Mouse (Mus musculus): ENCODE data around the gene Sash3. TPM values are rescaled to one million over a fixed set of nuclear protein-coding genes. Genes with fewer than 3 reads are reported as not detected.

The Sash3 gene
- polyA plus RNA-seq, 1 experiment from 2014 or later: 1.1 TPM

GRCm38 (mm10) chrX:48193235-48194152 lies 47.3 kb downstream of the Sash3 start:
- H3K9me3 ChIP-seq (ENCODE audit: control insufficient read depth, low read length): no peaks in the 10 kb centered on the region
- no peak overlapping the region for H3K27ac ChIP-seq (ENCODE audit: low read depth, low read length)
- no peak overlapping the region for H3K4me3 ChIP-seq (ENCODE audit: low read depth, low read length)
- H3K4me1 ChIP-seq (ENCODE audit: control insufficient read depth, insufficient read depth, low read length): no peaks in the 10 kb centered on the region
- no peaks in the 10 kb centered on the region for H3K36me3 ChIP-seq (ENCODE audit: control insufficient read depth, insufficient read depth, low read length)
- no peaks in the 10 kb centered on the region for H3K27me3 ChIP-seq (ENCODE audit: control insufficient read depth, insufficient read depth, low read length)
- H3K4me2 ChIP-seq: no peak overlapping the region
- ATAC-seq (ENCODE audit: low FRiP score): no peak
- H3K9ac ChIP-seq (ENCODE audit: low read length): no peak overlapping the region
- WGBS: 70% methylated on average over 14 of the region's 14 CpGs
- no peak for DNase-seq (ENCODE audit: low spot score, missing footprints)

GRCm38 (mm10) chrX:48197856-48198255 lies 51.6 kb downstream of the Sash3 start:
- no peak overlapping the region for H3K27ac ChIP-seq (ENCODE audit: low read depth, low read length)
- 87% methylated on average over 3 of the region's 3 CpGs for WGBS
- H3K4me2 ChIP-seq: no peak overlapping the region
- no peak overlapping the region for H3K4me3 ChIP-seq (ENCODE audit: low read depth, low read length)
- no peaks in the 10 kb centered on the region for H3K9me3 ChIP-seq (ENCODE audit: control insufficient read depth, low read length)
- no peaks in the 10 kb centered on the region for H3K4me1 ChIP-seq (ENCODE audit: control insufficient read depth, insufficient read depth, low read length)
- ATAC-seq (ENCODE audit: low FRiP score) (no peak), DNase-seq (ENCODE audit: low spot score, missing footprints) (no peak)
- no peaks in the 10 kb centered on the region for H3K36me3 ChIP-seq (ENCODE audit: control insufficient read depth, insufficient read depth, low read length)
- no peak overlapping the region for H3K9ac ChIP-seq (ENCODE audit: low read length)
- no peaks in the 10 kb centered on the region for H3K27me3 ChIP-seq (ENCODE audit: control insufficient read depth, insufficient read depth, low read length)

GRCm38 (mm10) chrX:48199026-48199425 lies 52.8 kb downstream of the Sash3 start:
- 96% methylated on average over 2 of the region's 2 CpGs for WGBS
- Histone ChIP-seq H3K36me3 (ENCODE audit: control insufficient read depth, insufficient read depth, low read length) (no peaks in the 10 kb centered on the region), H3K9me3 (ENCODE audit: control insufficient read depth, low read length) (no peaks in the 10 kb centered on the region), H3K4me2 (no peak overlapping the region), H3K27ac (ENCODE audit: low read depth, low read length) (no peak overlapping the region), H3K4me3 (ENCODE audit: low read depth, low read length) (no peak overlapping the region), H3K27me3 (ENCODE audit: control insufficient read depth, insufficient read depth, low read length) (no peaks in the 10 kb centered on the region), H3K9ac (ENCODE audit: low read length) (no peak overlapping the region), H3K4me1 (ENCODE audit: control insufficient read depth, insufficient read depth, low read length) (no peaks in the 10 kb centered on the region)
- ATAC-seq (ENCODE audit: low FRiP score) (no peak), DNase-seq (ENCODE audit: low spot score, missing footprints) (no peak)

DNA sequence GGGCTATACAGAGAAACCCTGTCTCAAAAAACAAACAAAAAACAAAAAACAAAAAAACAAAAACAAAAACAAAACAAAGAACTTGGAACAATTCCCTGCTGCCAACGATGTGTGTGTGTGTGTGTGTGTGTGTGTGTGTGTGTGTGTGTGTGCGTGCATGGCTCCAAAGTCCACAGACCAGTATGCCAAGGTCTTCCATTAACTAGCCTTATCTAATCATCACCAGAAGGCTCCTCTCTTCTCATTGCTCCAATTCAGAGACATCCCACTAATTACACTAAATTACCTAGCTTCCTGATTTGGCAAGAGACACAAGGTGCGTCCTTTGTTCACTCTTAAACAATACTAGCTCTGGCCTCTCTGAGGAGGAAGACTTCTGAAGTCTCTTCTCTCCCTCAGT lies 54.5 kb downstream of the Sash3 start:
- H3K9me3 ChIP-seq (ENCODE audit: control insufficient read depth, low read length): no peaks in the 10 kb centered on the region
- WGBS: 96% methylated on average over 3 of the region's 3 CpGs
- H3K9ac ChIP-seq (ENCODE audit: low read length): no peak overlapping the region
- H3K27ac ChIP-seq (ENCODE audit: low read depth, low read length): no peak overlapping the region
- no peaks in the 10 kb centered on the region for H3K27me3 ChIP-seq (ENCODE audit: control insufficient read depth, insufficient read depth, low read length)
- H3K4me1 ChIP-seq (ENCODE audit: control insufficient read depth, insufficient read depth, low read length): no peaks in the 10 kb centered on the region
- H3K4me3 ChIP-seq (ENCODE audit: low read depth, low read length): no peak overlapping the region
- H3K4me2 ChIP-seq: no peak overlapping the region
- no peaks in the 10 kb centered on the region for H3K36me3 ChIP-seq (ENCODE audit: control insufficient read depth, insufficient read depth, low read length)
- no peak for DNase-seq (ENCODE audit: low spot score, missing footprints)
- no peak for ATAC-seq (ENCODE audit: low FRiP score)

- Histone ChIP-seq H3K9ac (ENCODE audit: low read length) (no peak overlapping the region), H3K27ac (ENCODE audit: low read depth, low read length) (no peak overlapping the region), H3K4me3 (ENCODE audit: low read depth, low read length) (no peak overlapping the region), H3K4me2 (no peak overlapping the region), H3K4me1 (ENCODE audit: control insufficient read depth, insufficient read depth, low read length) (no peaks in the 10 kb centered on the region), H3K36me3 (ENCODE audit: control insufficient read depth, insufficient read depth, low read length) (no peaks in the 10 kb centered on the region), H3K27me3 (ENCODE audit: control insufficient read depth, insufficient read depth, low read length) (no peaks in the 10 kb centered on the region), H3K9me3 (ENCODE audit: control insufficient read depth, low read length) (no peaks in the 10 kb centered on the region)
- 90% methylated on average over 7 of the region's 7 CpGs for WGBS
- no peak for ATAC-seq (ENCODE audit: low FRiP score)
- no peak for DNase-seq (ENCODE audit: low spot score, missing footprints)
These were observed 55.7 kb downstream of the Sash3 start for GRCm38 (mm10) chrX:48201973-48202372.

DNA sequence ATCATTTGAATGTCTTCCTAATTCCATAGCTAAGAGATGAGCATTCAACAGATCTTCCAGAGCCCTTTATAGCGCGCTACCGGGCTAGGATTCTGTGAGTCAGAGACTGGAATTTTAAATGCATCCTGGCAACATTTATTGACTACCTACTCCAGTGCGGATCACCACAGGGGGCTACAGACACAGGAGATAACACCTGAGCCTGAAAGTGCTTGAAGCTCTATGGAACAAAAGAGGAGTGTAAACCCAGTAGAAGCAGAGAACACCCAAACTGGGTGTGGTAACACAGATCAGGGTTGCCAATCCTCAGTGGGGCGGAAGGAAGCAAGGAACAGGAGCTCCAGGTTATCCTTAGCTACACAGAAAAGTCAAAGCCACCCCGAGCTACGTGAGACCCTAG lies 56.2 kb downstream of the Sash3 start:
- no peaks in the 10 kb centered on the region for H3K9me3 ChIP-seq (ENCODE audit: control insufficient read depth, low read length)
- no peak overlapping the region for H3K27ac ChIP-seq (ENCODE audit: low read depth, low read length)
- ATAC-seq (ENCODE audit: low FRiP score) (no peak), DNase-seq (ENCODE audit: low spot score, missing footprints) (no peak)
- H3K4me3 ChIP-seq (ENCODE audit: low read depth, low read length): no peak overlapping the region
- no peak overlapping the region for H3K9ac ChIP-seq (ENCODE audit: low read length)
- no peak overlapping the region for H3K4me2 ChIP-seq
- no peaks in the 10 kb centered on the region for H3K27me3 ChIP-seq (ENCODE audit: control insufficient read depth, insufficient read depth, low read length)
- H3K36me3 ChIP-seq (ENCODE audit: control insufficient read depth, insufficient read depth, low read length): no peaks in the 10 kb centered on the region
- 92% methylated on average over 7 of the region's 7 CpGs for WGBS
- H3K4me1 ChIP-seq (ENCODE audit: control insufficient read depth, insufficient read depth, low read length): no peaks in the 10 kb centered on the region

DNA sequence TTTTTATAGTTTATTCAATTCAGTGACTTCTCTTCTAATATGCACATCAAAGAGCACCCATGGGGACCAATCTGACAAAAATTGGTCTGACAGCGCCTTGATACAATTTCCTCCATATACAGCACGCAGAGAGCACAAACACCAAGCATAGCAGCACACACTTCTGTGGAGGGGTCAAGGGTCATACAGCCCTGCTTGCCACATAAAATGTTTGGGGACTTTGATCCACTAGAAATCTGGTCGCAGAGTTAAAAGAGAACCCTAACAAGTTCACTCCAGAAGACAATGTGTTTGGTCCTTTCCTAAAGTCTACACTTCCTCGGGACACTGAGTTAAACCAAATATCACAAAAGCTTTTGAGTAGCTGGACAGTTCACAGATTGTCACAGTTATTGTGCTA lies 56.8 kb downstream of the Sash3 start:
- WGBS: 80% methylated on average over 4 of the region's 4 CpGs

GRCm38 (mm10) chrX:48203763-48204162 lies 57.5 kb downstream of the Sash3 start:
- Histone ChIP-seq H3K27me3 (ENCODE audit: control insufficient read depth, insufficient read depth, low read length) (no peaks in the 10 kb centered on the region), H3K36me3 (ENCODE audit: control insufficient read depth, insufficient read depth, low read length) (no peaks in the 10 kb centered on the region), H3K9me3 (ENCODE audit: control insufficient read depth, low read length) (no peaks in the 10 kb centered on the region), H3K4me1 (ENCODE audit: control insufficient read depth, insufficient read depth, low read length) (no peaks in the 10 kb centered on the region), H3K9ac (ENCODE audit: low read length) (no peak overlapping the region), H3K4me2 (no peak overlapping the region), H3K4me3 (ENCODE audit: low read depth, low read length) (no peak overlapping the region), H3K27ac (ENCODE audit: low read depth, low read length) (no peak overlapping the region)
- 82% methylated on average over 7 of the region's 7 CpGs for WGBS
- no peak for ATAC-seq (ENCODE audit: low FRiP score)
- no peak for DNase-seq (ENCODE audit: low spot score, missing footprints)

More for the DNA sequence above, 56.8 kb downstream of the Sash3 start:
- Histone ChIP-seq H3K27ac (ENCODE audit: low read depth, low read length) (no peak overlapping the region), H3K36me3 (ENCODE audit: control insufficient read depth, insufficient read depth, low read length) (no peaks in the 10 kb centered on the region), H3K9me3 (ENCODE audit: control insufficient read depth, low read length) (no peaks in the 10 kb centered on the region), H3K9ac (ENCODE audit: low read length) (no peak overlapping the region), H3K4me1 (ENCODE audit: control insufficient read depth, insufficient read depth, low read length) (no peaks in the 10 kb centered on the region), H3K4me2 (no peak overlapping the region), H3K4me3 (ENCODE audit: low read depth, low read length) (no peak overlapping the region), H3K27me3 (ENCODE audit: control insufficient read depth, insufficient read depth, low read length) (no peaks in the 10 kb centered on the region)
- no peak for ATAC-seq (ENCODE audit: low FRiP score)
- no peak for DNase-seq (ENCODE audit: low spot score, missing footprints)

DNA sequence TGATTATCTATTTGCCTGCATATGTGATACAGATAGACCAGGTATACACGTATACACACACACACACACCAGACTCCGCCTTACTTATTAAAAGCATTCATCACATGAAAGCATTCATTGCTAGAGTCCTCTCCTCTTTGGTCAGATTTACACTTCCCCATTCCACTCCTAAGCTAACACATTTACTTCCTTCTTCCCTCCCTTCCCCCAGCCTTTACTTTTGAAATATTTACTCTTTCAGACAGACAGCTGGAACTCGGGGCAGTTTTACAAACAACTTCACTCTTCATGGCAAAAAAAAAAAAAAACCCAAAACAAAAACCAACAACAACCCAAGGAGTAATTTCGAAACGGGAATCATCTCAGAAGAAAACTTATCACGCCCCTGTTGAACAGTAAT lies 58.2 kb downstream of the Sash3 start:
- Histone ChIP-seq H3K4me3 (ENCODE audit: low read depth, low read length) (no peak overlapping the region), H3K27me3 (ENCODE audit: control insufficient read depth, insufficient read depth, low read length) (no peaks in the 10 kb centered on the region), H3K36me3 (ENCODE audit: control insufficient read depth, insufficient read depth, low read length) (no peaks in the 10 kb centered on the region), H3K4me2 (no peak overlapping the region), H3K9ac (ENCODE audit: low read length) (no peak overlapping the region), H3K9me3 (ENCODE audit: control insufficient read depth, low read length) (no peaks in the 10 kb centered on the region), H3K4me1 (ENCODE audit: control insufficient read depth, insufficient read depth, low read length) (no peaks in the 10 kb centered on the region), H3K27ac (ENCODE audit: low read depth, low read length) (no peak overlapping the region)
- no peak for DNase-seq (ENCODE audit: low spot score, missing footprints)
- ATAC-seq (ENCODE audit: low FRiP score): no peak
- WGBS: 85% methylated on average over 6 of the region's 6 CpGs

Data from midbrain, embryonic 11.5 days (tissue).